Mouse (Mus musculus) hematopoietic multipotent progenitor cell, adult 10-12 weeks (in vitro differentiated cells): Measurements from ENCODE around the gene Dcaf12. TPM values are rescaled to one million over a fixed set of nuclear protein-coding genes. Genes with fewer than 3 reads are reported as not detected.

ENCODE experiments used
- polyA plus RNA-seq: library from polyadenylated mRNA; stranded (reverse); fragments of >175 nt; gene quantifications from 2 replicates; pipeline ENCODE4 v1.2.3, GENCODE M21; 2012; ENCODE audit warnings: low replicate concordance

Dcaf12 gene
- polyA plus RNA-seq: 52.8 and 59.2 TPM in 2 replicates

GRCm38 (mm10) chr4:41314141-41315129 is at the start of gene Dcaf12:
Gene Dcaf12, minus strand, starts transcription at chr4:41314889.

DNA sequence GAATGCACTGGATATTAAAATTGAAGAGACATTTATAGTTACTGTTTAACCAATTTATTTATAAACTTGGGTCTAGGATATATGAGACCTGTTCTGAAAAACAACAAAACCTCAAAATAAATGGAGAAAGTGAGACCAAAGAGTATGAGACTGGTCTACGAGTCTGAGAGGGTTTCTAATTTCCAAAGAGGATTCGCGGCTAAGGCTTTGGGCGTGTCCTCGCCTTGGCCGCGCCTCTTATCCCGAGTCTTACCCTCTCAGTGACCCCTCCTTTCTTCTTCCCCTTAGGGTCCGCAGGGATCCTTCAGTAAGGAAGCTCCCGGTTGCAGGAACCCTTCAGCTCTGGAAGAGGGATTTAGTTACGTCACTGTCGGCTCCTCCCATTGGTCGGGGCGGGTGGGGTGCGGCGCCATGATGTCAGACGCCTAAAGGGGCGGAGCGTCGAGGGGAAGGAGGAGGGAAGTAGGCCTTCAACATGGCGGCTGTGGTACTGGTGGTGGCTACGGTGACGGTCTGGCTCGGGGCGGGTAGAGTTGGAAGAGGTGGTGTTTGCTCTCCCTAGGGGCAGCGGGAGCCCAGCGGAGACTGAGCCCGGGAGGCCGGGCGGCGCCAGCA is 34.0 kb upstream of the Dcaf12 start, which contains the start of gene Ubap1:
TSS of gene Ubap1 (plus strand) at position 413 of the 615 bp plus-strand sequence.

GRCm38 (mm10) chr4:41274980-41275850 is 39.5 kb downstream of the Dcaf12 start, which contains the start of gene Ubap2:
Gene Ubap2, minus strand, starts transcription at chr4:41275144.

Other genes starting within 250 kb of the Dcaf12 start
- 0.88 and 3.4 TPM in 2 replicates for gene Aqp3, start 216.7 kb downstream of the Dcaf12 start, polyA plus RNA-seq
- 48.4 and 53.7 TPM in 2 replicates for gene Nol6, start 190.4 kb downstream of the Dcaf12 start, polyA plus RNA-seq
- 39.5 and 49.9 TPM in 2 replicates for gene Ube2r2, start 179.1 kb downstream of the Dcaf12 start, polyA plus RNA-seq
- gene Ubap2, start 39.7 kb downstream of the Dcaf12 start, polyA plus RNA-seq: 227 and 574 TPM in 2 replicates
- gene Ubap1, start 34.1 kb upstream of the Dcaf12 start, polyA plus RNA-seq: 20.6 and 51.0 TPM in 2 replicates
- 0.55 and 1.8 TPM in 2 replicates for gene Kif24, start 150.0 kb upstream of the Dcaf12 start, polyA plus RNA-seq
- gene Nudt2, start 150.3 kb upstream of the Dcaf12 start, polyA plus RNA-seq: 0.56 and 7.2 TPM in 2 replicates
- 0.12 TPM in 1 of 2 replicates, not detected in the other for gene AI464131, start 188.2 kb upstream of the Dcaf12 start, polyA plus RNA-seq
- not detected in 2 replicates for gene 1110017D15Rik, start 202.4 kb upstream of the Dcaf12 start, polyA plus RNA-seq